25 mouse cellular contexts compared by ENCODE assay signal in genomic region chr9:111329881-111330280, GRCm38 (mm10). TPM values are rescaled to one million over a fixed set of nuclear protein-coding genes. Genes with fewer than 3 reads are reported as not detected.
DNase-seq lines count a peak whose midpoint lies in the region; ATAC-seq and TF ChIP-seq lines count a peak whose summit lies in the region.
"Had no signal": no experiment of that assay in that cellular context is flagged by ENCODE, and none has a peak within 500 bp of the region (broad histone marks: within the 10 kb centered on the region; RNA-seq: fewer than 3 reads in every experiment).

No protein-coding gene starts in this region.

- TF ChIP-seq CTCF in liver, adult 2 months (IDR thresholded peaks at IDR 0.05; ENCODE audit: low read depth, low read length), result no peak

- no peaks in the 10 kb centered on the region for H3K79me2 ChIP-seq in liver, adult 2 months (ENCODE audit: control insufficient read depth, insufficient read depth, low read length)

- peak; percentile 93 for DNase-seq in liver, adult 2 months (ENCODE audit: extremely low read depth, low read depth, low spot score)
- DNase-seq in adrenal gland, postnatal 14 days, result peak; percentile 53
- no peak for DNase-seq in liver, embryonic 13.5 days
- DNase-seq in urinary bladder, adult 2 months (ENCODE audit: low spot score), result no peak
- DNase-seq: cerebellum, adult 8-10 months; gastrocnemius, postnatal 25 days; heart, postnatal 36 days; kidney, adult 18-20 months; layer of hippocampus, adult 9-11 months; right cerebral cortex, postnatal 14 days had no signal

- H3K27me3 ChIP-seq in liver, adult 2 months (ENCODE audit: control insufficient read depth, insufficient read depth, low read length), result no peaks in the 10 kb centered on the region
- H3K27me3 ChIP-seq in liver, embryonic 12.5 days (replicated peaks), result no peaks in the 10 kb centered on the region
- no peaks in the 10 kb centered on the region for H3K27me3 ChIP-seq in liver, embryonic 13.5 days
- no peaks in the 10 kb centered on the region for H3K27me3 ChIP-seq in intestine, embryonic 15.5 days (replicated peaks)
- H3K27me3 ChIP-seq: embryonic facial prominence, embryonic 15.5 days; heart, embryonic 15.5 days; hindbrain, embryonic 13.5 days; limb, embryonic 13.5 days; midbrain, embryonic 15.5 days; neural tube, embryonic 12.5 days had no signal

- H3K4me2 ChIP-seq in liver, embryonic 12.5 days, result no peak overlapping the region
- no peak overlapping the region for H3K4me2 ChIP-seq in liver, embryonic 13.5 days
- no peak overlapping the region for H3K4me2 ChIP-seq in intestine, embryonic 15.5 days (replicated peaks)
- H3K4me2 ChIP-seq: embryonic facial prominence, embryonic 15.5 days; heart, embryonic 15.5 days; hindbrain, embryonic 13.5 days; limb, embryonic 13.5 days; midbrain, embryonic 15.5 days; neural tube, embryonic 12.5 days had no signal

- H3K36me3 ChIP-seq in liver, adult 2 months (ENCODE audit: control insufficient read depth, insufficient read depth, low read length), result no peaks in the 10 kb centered on the region
- H3K36me3 ChIP-seq in liver, embryonic 12.5 days, result no peaks in the 10 kb centered on the region
- H3K36me3 ChIP-seq in liver, embryonic 13.5 days, result no peaks in the 10 kb centered on the region
- H3K36me3 ChIP-seq in intestine, embryonic 15.5 days, result no peaks in the 10 kb centered on the region
- H3K36me3 ChIP-seq: embryonic facial prominence, embryonic 15.5 days; forebrain, embryonic 10.5 days; heart, embryonic 15.5 days; hindbrain, embryonic 13.5 days; limb, embryonic 13.5 days; midbrain, embryonic 15.5 days; neural tube, embryonic 12.5 days had no signal

- no peak overlapping the region for H3K27ac ChIP-seq in liver, adult 2 months (replicated peaks; ENCODE audit: insufficient read depth, low read depth, low read length)
- no peak overlapping the region for H3K27ac ChIP-seq in liver, embryonic 12.5 days
- H3K27ac ChIP-seq in liver, embryonic 13.5 days, result no peak overlapping the region
- no peak overlapping the region for H3K27ac ChIP-seq in intestine, embryonic 15.5 days
- H3K27ac ChIP-seq: embryonic facial prominence, embryonic 15.5 days; forebrain, embryonic 10.5 days; heart, embryonic 15.5 days; hindbrain, embryonic 13.5 days; limb, embryonic 13.5 days; midbrain, embryonic 15.5 days; neural tube, embryonic 12.5 days had no signal

- no peak for TF ChIP-seq POLR2A in liver, adult 2 months (IDR thresholded peaks at IDR 0.05; ENCODE audit: extremely low read depth, insufficient read depth, low read length)

- H3K4me3 ChIP-seq in liver, adult 2 months (ENCODE audit: insufficient read depth, low read depth, low read length), result no peak overlapping the region
- H3K4me3 ChIP-seq in liver, embryonic 12.5 days, result no peak overlapping the region
- H3K4me3 ChIP-seq in liver, embryonic 13.5 days (replicated peaks), result no peak overlapping the region
- no peak overlapping the region for H3K4me3 ChIP-seq in intestine, embryonic 15.5 days (replicated peaks)
- H3K4me3 ChIP-seq: embryonic facial prominence, embryonic 15.5 days; forebrain, embryonic 10.5 days; heart, embryonic 15.5 days; hindbrain, embryonic 13.5 days; limb, embryonic 13.5 days; megakaryocyte, embryonic 14.5 days; midbrain, embryonic 15.5 days; neural tube, embryonic 12.5 days had no signal

- peaks cover 3% of the 10 kb centered on the region; the same call in 1 of the 2 replicates for H3K4me1 ChIP-seq in liver, adult 2 months (ENCODE audit: control insufficient read depth, insufficient read depth, low read length)
- H3K4me1 ChIP-seq in liver, embryonic 12.5 days, result no peaks in the 10 kb centered on the region
- no peaks in the 10 kb centered on the region for H3K4me1 ChIP-seq in liver, embryonic 13.5 days (replicated peaks)
- no peaks in the 10 kb centered on the region for H3K4me1 ChIP-seq in intestine, embryonic 15.5 days (replicated peaks)
- H3K4me1 ChIP-seq: embryonic facial prominence, embryonic 15.5 days; forebrain, embryonic 10.5 days; hindbrain, embryonic 13.5 days; limb, embryonic 13.5 days; megakaryocyte, embryonic 14.5 days; midbrain, embryonic 15.5 days; neural tube, embryonic 12.5 days had no signal

- no peak for ATAC-seq in liver, embryonic 12.5 days
- ATAC-seq in liver, embryonic 13.5 days (ENCODE audit: low read depth), result peak; percentile 54; the same call in 1 of the 2 replicates
- peak; percentile 55 for ATAC-seq in megakaryocyte progenitor cell, adult 5-6 weeks (replicated peaks; ENCODE audit: poor library complexity)
- ATAC-seq in intestine, embryonic 15.5 days, result no peak
- ATAC-seq: forebrain, embryonic 16.5 days; midbrain, embryonic 15.5 days had no signal

- WGBS in liver, adult 2 months, result 25% methylated on average over 4 of the region's 4 CpGs
- WGBS in liver, embryonic 12.5 days (ENCODE audit: insufficient replicate concordance), result 66% methylated on average over 4 of the region's 4 CpGs
- 59% methylated on average over 4 of the region's 4 CpGs for WGBS in liver, embryonic 13.5 days (ENCODE audit: insufficient replicate concordance)
- WGBS in intestine, embryonic 15.5 days, result 84% methylated on average over 4 of the region's 4 CpGs

- no peaks in the 10 kb centered on the region for H3K9me3 ChIP-seq in liver, embryonic 12.5 days (replicated peaks)
- no peaks in the 10 kb centered on the region for H3K9me3 ChIP-seq in liver, embryonic 13.5 days (replicated peaks)
- H3K9me3 ChIP-seq in intestine, embryonic 15.5 days, result no peaks in the 10 kb centered on the region
- H3K9me3 ChIP-seq: embryonic facial prominence, embryonic 15.5 days; forebrain, embryonic 10.5 days; heart, embryonic 15.5 days; hindbrain, embryonic 13.5 days; limb, embryonic 13.5 days; megakaryocyte, embryonic 14.5 days; midbrain, embryonic 15.5 days; neural tube, embryonic 12.5 days had no signal

- no peak overlapping the region for H3K9ac ChIP-seq in liver, adult 2 months (ENCODE audit: low read depth, low read length)
- H3K9ac ChIP-seq in liver, embryonic 12.5 days, result no peak overlapping the region
- no peak overlapping the region for H3K9ac ChIP-seq in liver, embryonic 13.5 days
- no peak overlapping the region for H3K9ac ChIP-seq in intestine, embryonic 15.5 days
- H3K9ac ChIP-seq: embryonic facial prominence, embryonic 15.5 days; heart, embryonic 15.5 days; hindbrain, embryonic 13.5 days; limb, embryonic 13.5 days; midbrain, embryonic 15.5 days; neural tube, embryonic 12.5 days had no signal

RNA-seq across cellular contexts. Expression of gene Trank1, which starts 18.3 kb away (rescaled TPM):
- total RNA-seq in liver, adult 2 months (2014; rRNA removed), result under 0.01 and 0.13 TPM in 2 replicates
- not detected in 2 replicates for polyA plus RNA-seq in liver, adult 2 months (2012; rRNA removed)
- polyA plus RNA-seq in liver, embryonic 12.5 days (2016; fragmentation: Nextera tagmentation; extraction: Ambion mirVana), result not detected in 2 replicates
- 56.4 and 61.0 TPM in 2 replicates for total RNA-seq in adrenal gland, postnatal 14 days (2021)
- not detected in 2 replicates for polyA plus RNA-seq in liver, embryonic 13.5 days (2015; fragmentation: Nextera tagmentation; extraction: Ambion mirVana)
- not detected in 2 replicates for total RNA-seq in megakaryocyte progenitor cell, adult 5-6 weeks (2015)
- total RNA-seq in megakaryocyte progenitor cell, adult 5-6 weeks (2017), result not detected in 2 replicates
- polyA plus RNA-seq in intestine, embryonic 15.5 days (2015; fragmentation: Nextera tagmentation; extraction: Ambion mirVana), result 0.11 TPM in 1 of 2 replicates, not detected in the other
- 0.10 and 0.12 TPM in 2 replicates for polyA plus RNA-seq in urinary bladder, adult 2 months (2012; rRNA removed)
- total RNA-seq: common myeloid progenitor, adult 5-6 weeks; heart, postnatal 36 days; MEL had no signal
- polyA plus RNA-seq: C2C12; heart, embryonic 15.5 days had no signal

RNA-seq across cellular contexts. Expression of gene Epm2aip1, which starts 58.2 kb away (rescaled TPM):
- 8.8 and 10.4 TPM in 2 replicates for total RNA-seq in liver, adult 2 months (2014; rRNA removed)
- 4.2 and 5.2 TPM in 2 replicates for polyA plus RNA-seq in liver, adult 2 months (2012; rRNA removed)
- polyA plus RNA-seq in liver, embryonic 12.5 days (2016; fragmentation: Nextera tagmentation; extraction: Ambion mirVana), result 11.2 and 11.7 TPM in 2 replicates
- total RNA-seq in adrenal gland, postnatal 14 days (2021), result 36.3 and 39.8 TPM in 2 replicates
- polyA plus RNA-seq in liver, embryonic 13.5 days (2015; fragmentation: Nextera tagmentation; extraction: Ambion mirVana), result 5.9 and 8.8 TPM in 2 replicates
- 19.1 and 23.8 TPM in 2 replicates for total RNA-seq in megakaryocyte progenitor cell, adult 5-6 weeks (2015)
- 12.4 and 17.8 TPM in 2 replicates for total RNA-seq in megakaryocyte progenitor cell, adult 5-6 weeks (2017)
- polyA plus RNA-seq in intestine, embryonic 15.5 days (2015; fragmentation: Nextera tagmentation; extraction: Ambion mirVana), result 20.5 and 23.5 TPM in 2 replicates
- 22.9 and 29.2 TPM in 2 replicates for polyA plus RNA-seq in urinary bladder, adult 2 months (2012; rRNA removed)

RNA-seq across cellular contexts. Expression of gene Mlh1, which starts 58.3 kb away (rescaled TPM):
- total RNA-seq in liver, adult 2 months (2014; rRNA removed), result 13.9 and 14.2 TPM in 2 replicates
- polyA plus RNA-seq in liver, adult 2 months (2012; rRNA removed), result 7.2 and 8.8 TPM in 2 replicates
- 33.6 and 35.8 TPM in 2 replicates for polyA plus RNA-seq in liver, embryonic 12.5 days (2016; fragmentation: Nextera tagmentation; extraction: Ambion mirVana)
- 20.6 and 20.9 TPM in 2 replicates for total RNA-seq in adrenal gland, postnatal 14 days (2021)
- polyA plus RNA-seq in liver, embryonic 13.5 days (2015; fragmentation: Nextera tagmentation; extraction: Ambion mirVana), result 24.7 and 29.3 TPM in 2 replicates
- total RNA-seq in megakaryocyte progenitor cell, adult 5-6 weeks (2015), result 51.8 and 51.9 TPM in 2 replicates
- total RNA-seq in megakaryocyte progenitor cell, adult 5-6 weeks (2017), result 46.6 and 58.4 TPM in 2 replicates
- polyA plus RNA-seq in intestine, embryonic 15.5 days (2015; fragmentation: Nextera tagmentation; extraction: Ambion mirVana), result 43.4 and 44.9 TPM in 2 replicates
- 30.8 and 35.8 TPM in 2 replicates for polyA plus RNA-seq in urinary bladder, adult 2 months (2012; rRNA removed)

Comparison
In these comparisons a context has a peak if more than half of its experiments do, and no peak if none do; other contexts are left out.
1. DNase-seq: peak in liver, adult 2 months (single experiment) and adrenal gland, postnatal 14 days (single experiment); none in liver, embryonic 13.5 days (single experiment) and urinary bladder, adult 2 months (single experiment).
2. ATAC-seq: peak in liver, embryonic 13.5 days (single experiment) and megakaryocyte progenitor cell, adult 5-6 weeks (single experiment); none in liver, embryonic 12.5 days (single experiment) and intestine, embryonic 15.5 days (single experiment).